Mouse (Mus musculus) spleen, adult 2 months (tissue): ENCODE measurements around the gene Rasgrp3.

Experiments
- CTCF ChIP-seq: fragments of 200-500 bp; IDR thresholded peaks from 2 replicates; pipeline ENCODE4 v1.5.1; 2011; ENCODE audit warnings: mild to moderate bottlenecking, inconsistent platforms; ENCODE audit not compliant: insufficient read depth, insufficient read length, insufficient replicate concordance; ENCODE audit errors: extremely low read depth
- POLR2A ChIP-seq: fragments of 200-500 bp; IDR thresholded peaks from 2 replicates; pipeline ENCODE4 v1.6.1; 2011; ENCODE audit warnings: low read depth, low read length, inconsistent platforms

- TF ChIP-seq CTCF = no peak
- TF ChIP-seq POLR2A = no peak
Observed at GRCm38 (mm10) chr17:75558041-75558440, 122.3 kb downstream of the Rasgrp3 start.
